Mouse (Mus musculus) small intestine, adult 2 months (tissue): ENCODE measurements around the gene Tnrc18. TPM values are rescaled to one million over a fixed set of nuclear protein-coding genes. Genes with fewer than 3 reads are reported as not detected.

Experiments
- H3K27ac ChIP-seq: fragments of 200-500 bp; 2 replicates; pipeline ENCODE4 v1.5.1; 2012; ENCODE audit warnings: low read depth, low read length, control low read depth, inconsistent platforms; ENCODE audit not compliant: insufficient read depth
- H3K27me3 ChIP-seq: fragments of 200-500 bp; 2 replicates; pipeline ENCODE4 v1.6.1; 2012; ENCODE audit warnings: mild to moderate bottlenecking, moderate library complexity, low read length, inconsistent platforms; ENCODE audit not compliant: control insufficient read depth, insufficient read depth
- H3K36me3 ChIP-seq: fragments of 200-500 bp; 2 replicates; pipeline ENCODE4 v1.6.1; 2012; ENCODE audit warnings: mild to moderate bottlenecking, low read length, control low read depth, inconsistent platforms; ENCODE audit not compliant: control insufficient read depth, insufficient read depth
- H3K4me1 ChIP-seq: fragments of 200-500 bp; 2 replicates; pipeline ENCODE4 v1.6.1; 2012; ENCODE audit warnings: low read length, inconsistent platforms, mixed read lengths; ENCODE audit not compliant: control insufficient read depth, insufficient read depth, insufficient read length
- H3K4me3 ChIP-seq: fragments of 200-500 bp; 2 replicates; pipeline ENCODE4 v1.5.1; 2012; ENCODE audit warnings: low read depth, mild to moderate bottlenecking, control low read depth, inconsistent platforms, low read length, moderate library complexity
- CTCF ChIP-seq: fragments of 200-500 bp; IDR thresholded peaks from 2 replicates; pipeline ENCODE4 v1.5.1; 2012; ENCODE audit warnings: low read depth, mild to moderate bottlenecking, control low read depth, inconsistent platforms, low read length, moderate library complexity, mixed read lengths; ENCODE audit not compliant: insufficient replicate concordance, insufficient read length; ENCODE audit errors: extremely low read depth
- POLR2A ChIP-seq: fragments of 200-500 bp; IDR thresholded peaks from 2 replicates; pipeline ENCODE4 v1.6.1; 2012; ENCODE audit warnings: low read depth, mild to moderate bottlenecking, control low read depth, inconsistent platforms, low read length, moderate library complexity
- WGBS: fragments of 180-500 bp; shearing (Covaris S2); methylation state at CpG from one replicate; pipeline ENCODE4 v1.1.7; 2018; 5-methylcytosine and 5-hydroxymethylcytosine counted together
- polyA plus RNA-seq: library from polyadenylated mRNA; depleted of rRNA; stranded (reverse); fragments of >200 nt; gene quantifications from 2 replicates; pipeline ENCODE4 v1.2.3, GENCODE M21; 2012

Gene Tnrc18
- polyA plus RNA-seq, 1 experiment, result 108 TPM

DNA sequence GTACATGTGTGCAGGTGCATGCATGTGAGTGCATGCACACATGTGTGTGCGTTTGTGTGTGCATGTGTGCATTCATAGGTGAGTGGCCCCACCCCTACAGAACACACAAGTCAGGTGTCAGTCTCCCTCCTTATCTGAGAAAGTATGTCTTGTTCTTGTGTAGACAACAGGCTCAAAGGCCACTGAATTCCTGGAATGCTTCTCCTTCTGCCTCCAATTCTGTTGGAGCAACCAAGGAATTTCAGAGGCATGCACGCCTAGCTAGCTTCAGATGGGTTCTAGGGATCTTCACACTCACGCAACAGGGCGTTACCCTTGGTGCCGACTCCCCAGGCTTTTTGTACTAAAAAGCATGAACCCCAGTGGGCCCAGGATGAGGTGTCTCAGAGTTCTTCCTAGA lies 47.8 kb downstream of the Tnrc18 start:
- Histone ChIP-seq H3K36me3 (peaks cover 83% of the 10 kb centered on the region), H3K27ac (no peak overlapping the region), H3K4me1 (peaks cover 7% of the 10 kb centered on the region; the same call in 1 of the 2 replicates), H3K27me3 (no peaks in the 10 kb centered on the region), H3K4me3 (no peak overlapping the region)
- 55% methylated on average over 5 of the region's 5 CpGs for WGBS
- TF ChIP-seq POLR2A (no peak), CTCF (no peak)

DNA sequence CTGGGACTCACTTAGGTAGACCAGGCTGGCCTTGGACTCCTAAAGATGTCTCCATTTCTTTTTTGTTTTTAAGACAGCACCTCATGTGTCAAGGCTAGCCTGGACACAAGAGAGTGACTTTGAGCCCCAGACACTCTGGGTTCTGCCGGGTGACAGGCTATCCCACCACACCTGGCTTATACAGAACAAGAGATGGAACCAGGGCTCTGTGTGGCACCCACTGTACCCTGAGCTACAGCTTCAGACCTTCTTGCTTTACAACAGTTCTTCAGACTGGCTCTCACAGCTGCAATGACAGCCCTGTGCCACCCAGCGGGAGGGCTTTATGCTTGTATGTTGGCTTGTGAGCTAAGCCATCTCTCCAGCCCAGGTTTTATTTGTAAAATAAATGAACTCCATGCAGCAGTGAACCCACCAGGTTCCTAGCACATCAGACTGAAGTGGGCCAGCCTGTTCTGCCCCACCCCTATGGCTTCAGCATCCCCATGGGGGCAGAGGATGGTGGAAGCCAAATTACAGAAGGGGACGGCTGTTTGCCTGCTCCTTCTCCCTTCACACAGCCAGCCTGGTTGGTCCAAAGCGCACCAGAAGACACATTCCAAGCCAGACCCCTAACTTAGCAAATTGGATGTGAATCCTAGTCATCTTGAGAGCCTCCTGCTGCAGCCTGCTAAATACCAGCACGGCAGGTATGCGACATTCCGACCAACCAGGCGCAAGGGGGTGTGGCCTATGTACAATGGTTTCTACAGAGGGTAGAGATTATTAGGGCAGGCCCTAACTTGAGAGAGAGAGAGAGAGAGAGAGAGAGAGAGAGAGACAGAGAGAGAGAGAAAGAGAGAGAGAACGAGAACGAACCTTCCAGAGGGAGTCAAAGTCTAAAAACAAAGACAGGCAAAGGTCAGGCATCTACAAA lies 48.9 kb downstream of the Tnrc18 start:
- Histone ChIP-seq H3K27ac (no peak overlapping the region), H3K36me3 (peaks cover 83% of the 10 kb centered on the region), H3K4me3 (no peak overlapping the region), H3K4me1 (peaks cover 7% of the 10 kb centered on the region; the same call in 1 of the 2 replicates), H3K27me3 (no peaks in the 10 kb centered on the region)
- 46% methylated on average over 10 of the region's 10 CpGs for WGBS
- TF ChIP-seq POLR2A, result no peak
- TF ChIP-seq CTCF, result no peak

DNA sequence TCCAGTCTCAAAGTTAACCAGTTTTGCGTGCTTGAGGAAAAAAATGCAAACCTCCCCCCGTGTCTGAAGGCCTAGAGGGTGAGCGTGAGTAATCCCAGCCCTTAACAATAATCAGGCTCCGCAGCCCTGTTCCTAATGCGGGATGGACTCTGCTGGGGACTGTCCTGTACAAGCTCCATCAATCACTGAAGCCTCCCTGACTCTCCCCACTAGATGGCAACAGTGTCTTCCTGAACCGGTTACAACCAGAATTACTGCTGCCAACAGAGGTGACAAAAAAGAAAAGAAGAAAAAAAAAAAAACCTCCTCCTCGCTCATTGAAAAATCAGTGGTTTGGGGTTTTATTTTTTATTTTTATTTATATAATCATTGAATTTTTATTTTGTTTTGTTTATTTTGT lies 49.5 kb downstream of the Tnrc18 start:
- WGBS, result 20% methylated on average over 7 of the region's 7 CpGs
- H3K4me1 ChIP-seq, result peaks cover 7% of the 10 kb centered on the region; the same call in 1 of the 2 replicates
- no peak overlapping the region for H3K27ac ChIP-seq
- TF ChIP-seq CTCF (peak; percentile 59; the same call in 1 of the 2 replicates), POLR2A (no peak)
- H3K36me3 ChIP-seq, result peaks cover 82% of the 10 kb centered on the region
- H3K27me3 ChIP-seq, result no peaks in the 10 kb centered on the region
- H3K4me3 ChIP-seq, result no peak overlapping the region

- Histone ChIP-seq H3K4me1 (peaks cover 7% of the 10 kb centered on the region; the same call in 1 of the 2 replicates), H3K27me3 (no peaks in the 10 kb centered on the region), H3K27ac (no peak overlapping the region), H3K4me3 (no peak overlapping the region), H3K36me3 (peaks cover 82% of the 10 kb centered on the region)
- WGBS, result 94% methylated on average over 3 of the region's 3 CpGs
- TF ChIP-seq POLR2A (no peak), CTCF (no peak)
Observed at GRCm38 (mm10) chr5:142766708-142767107, 50.8 kb downstream of the Tnrc18 start.

GRCm38 (mm10) chr5:142764889-142765288 lies 52.6 kb downstream of the Tnrc18 start:
- TF ChIP-seq CTCF (no peak), POLR2A (no peak)
- Histone ChIP-seq H3K27ac (no peak overlapping the region), H3K4me3 (no peak overlapping the region), H3K36me3 (peaks cover 77% of the 10 kb centered on the region), H3K27me3 (no peaks in the 10 kb centered on the region), H3K4me1 (peaks cover 7% of the 10 kb centered on the region; the same call in 1 of the 2 replicates)
- WGBS, result 88% methylated on average over 15 of the region's 15 CpGs

- Histone ChIP-seq H3K36me3 (peaks cover 78% of the 10 kb centered on the region), H3K27me3 (no peaks in the 10 kb centered on the region), H3K4me3 (no peak overlapping the region), H3K4me1 (peaks cover 2% of the 10 kb centered on the region; the same call in 1 of the 2 replicates), H3K27ac (no peak overlapping the region)
- TF ChIP-seq POLR2A (no peak), CTCF (no peak)
- 86% methylated on average over 11 of the region's 11 CpGs for WGBS
Observed at GRCm38 (mm10) chr5:142764306-142764705, 53.2 kb downstream of the Tnrc18 start.

DNA sequence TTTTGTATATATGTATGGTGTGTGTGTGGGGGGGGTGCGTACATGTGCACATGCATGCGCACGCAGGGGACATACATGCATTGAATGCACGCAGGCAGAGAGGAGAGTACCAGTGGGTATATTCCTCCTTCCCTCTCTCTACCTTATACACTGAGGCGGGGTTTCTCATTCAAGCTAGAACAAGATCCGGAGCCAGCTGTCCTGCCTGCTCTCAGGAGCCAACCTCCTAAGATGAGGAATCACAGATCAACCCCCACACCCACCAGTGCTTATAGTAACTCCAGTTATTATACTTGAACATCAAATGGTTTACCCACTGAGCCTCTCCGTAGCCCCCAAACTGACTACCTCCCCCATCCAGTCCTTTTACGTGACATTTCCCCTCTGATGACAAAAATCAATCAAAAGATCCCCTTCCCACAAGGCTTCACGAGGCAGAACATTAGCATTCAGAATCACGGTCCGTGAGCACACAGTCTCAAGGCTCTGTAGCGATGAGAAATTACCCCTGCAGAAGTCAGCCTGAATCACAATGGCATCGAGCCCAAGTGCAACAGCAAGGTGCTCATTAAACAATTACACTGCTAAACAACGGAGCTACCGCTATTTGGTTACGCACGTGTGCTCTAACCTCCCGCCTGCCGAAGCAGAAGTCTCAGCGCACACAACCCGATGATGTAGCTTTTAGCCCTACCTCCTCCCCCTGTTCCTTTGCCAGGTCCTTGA lies 55.2 kb downstream of the Tnrc18 start:
- 91% methylated on average over 21 of the region's 21 CpGs for WGBS
- TF ChIP-seq POLR2A, result no peak
- no peak for TF ChIP-seq CTCF
- H3K4me1 ChIP-seq, result no peaks in the 10 kb centered on the region
- H3K27me3 ChIP-seq, result no peaks in the 10 kb centered on the region
- no peak overlapping the region for H3K27ac ChIP-seq
- peaks cover 87% of the 10 kb centered on the region for H3K36me3 ChIP-seq
- no peak overlapping the region for H3K4me3 ChIP-seq
